26 mouse cellular contexts compared by ENCODE assay signal in genomic region chr14:62171256-62172047, GRCm38 (mm10).
DNase-seq lines count a peak whose midpoint lies in the region; ATAC-seq and TF ChIP-seq lines count a peak whose summit lies in the region.
"Had no signal": no experiment of that assay in that cellular context is flagged by ENCODE, and none has a peak within 500 bp of the region (broad histone marks: within the 10 kb centered on the region; RNA-seq: fewer than 3 reads in every experiment).

No protein-coding gene starts in this region.

- no peaks in the 10 kb centered on the region for H3K9me3 ChIP-seq in kidney, postnatal 0 days (replicated peaks; ENCODE audit: low read length)
- H3K9me3 ChIP-seq in midbrain, embryonic 14.5 days (ENCODE audit: control insufficient read depth, low read length), result no peaks in the 10 kb centered on the region
- H3K9me3 ChIP-seq in midbrain, embryonic 11.5 days (ENCODE audit: control insufficient read depth, low read length), result no peaks in the 10 kb centered on the region
- H3K9me3 ChIP-seq in limb, embryonic 14.5 days (ENCODE audit: control insufficient read depth, low read length), result no peaks in the 10 kb centered on the region
- H3K9me3 ChIP-seq: heart, embryonic 10.5 days; heart, embryonic 15.5 days; hindbrain, embryonic 12.5 days; midbrain, embryonic 10.5 days; neural tube, embryonic 13.5 days had no signal

- TF ChIP-seq CTCF in kidney, postnatal 0 days (IDR thresholded peaks at IDR 0.05; ENCODE audit: low read depth), result no peak

- no peak overlapping the region for H3K27ac ChIP-seq in kidney, postnatal 0 days
- H3K27ac ChIP-seq in midbrain, embryonic 14.5 days (replicated peaks; ENCODE audit: low read depth, low read length), result no peak overlapping the region
- no peak overlapping the region for H3K27ac ChIP-seq in midbrain, embryonic 11.5 days (ENCODE audit: low read depth, low read length)
- H3K27ac ChIP-seq in limb, embryonic 14.5 days (replicated peaks; ENCODE audit: low read depth, low read length), result peak overlapping the region; percentile 63
- H3K27ac ChIP-seq: heart, embryonic 10.5 days; hindbrain, embryonic 12.5 days; liver, embryonic 14.5 days; midbrain, embryonic 10.5 days; neural tube, embryonic 13.5 days had no signal

- WGBS in kidney, postnatal 0 days, result 56% methylated on average over 15 of the region's 15 CpGs
- 80% methylated on average over 15 of the region's 15 CpGs for WGBS in midbrain, embryonic 14.5 days
- 78% methylated on average over 15 of the region's 15 CpGs for WGBS in midbrain, embryonic 11.5 days
- 60% methylated on average over 15 of the region's 15 CpGs for WGBS in limb, embryonic 14.5 days

- H3K36me3 ChIP-seq in kidney, postnatal 0 days (ENCODE audit: insufficient read depth, low read length), result no peaks in the 10 kb centered on the region
- H3K36me3 ChIP-seq in midbrain, embryonic 14.5 days (ENCODE audit: control insufficient read depth, insufficient read depth, low read length), result no peaks in the 10 kb centered on the region
- H3K36me3 ChIP-seq in midbrain, embryonic 11.5 days (ENCODE audit: control insufficient read depth, insufficient read depth, low read length), result no peaks in the 10 kb centered on the region
- H3K36me3 ChIP-seq in limb, embryonic 14.5 days (ENCODE audit: control insufficient read depth, insufficient read depth, low read length), result no peaks in the 10 kb centered on the region
- H3K36me3 ChIP-seq: heart, embryonic 10.5 days; heart, embryonic 15.5 days; hindbrain, embryonic 12.5 days; midbrain, embryonic 10.5 days; neural tube, embryonic 13.5 days had no signal

- no peak overlapping the region for H3K4me3 ChIP-seq in kidney, postnatal 0 days (replicated peaks; ENCODE audit: low read depth, low read length)
- H3K4me3 ChIP-seq in midbrain, embryonic 14.5 days (replicated peaks; ENCODE audit: low read depth, low read length), result no peak overlapping the region
- no peak overlapping the region for H3K4me3 ChIP-seq in midbrain, embryonic 11.5 days (ENCODE audit: low read depth, low read length)
- H3K4me3 ChIP-seq in limb, embryonic 14.5 days (replicated peaks; ENCODE audit: low read length), result no peak overlapping the region
- H3K4me3 ChIP-seq: heart, embryonic 10.5 days; heart, embryonic 15.5 days; hindbrain, embryonic 12.5 days; midbrain, embryonic 10.5 days; myocyte; neural tube, embryonic 13.5 days had no signal

- H3K4me1 ChIP-seq in kidney, postnatal 0 days (replicated peaks; ENCODE audit: insufficient read depth, low read length), result no peaks in the 10 kb centered on the region; the same call in 1 of the 2 replicates
- peaks cover 21% of the 10 kb centered on the region for H3K4me1 ChIP-seq in midbrain, embryonic 14.5 days (ENCODE audit: control insufficient read depth, insufficient read depth, low read length)
- H3K4me1 ChIP-seq in midbrain, embryonic 11.5 days (ENCODE audit: control insufficient read depth, insufficient read depth, low read length), result peaks cover 3% of the 10 kb centered on the region; the same call in 1 of the 2 replicates
- H3K4me1 ChIP-seq in limb, embryonic 14.5 days (ENCODE audit: control insufficient read depth, insufficient read depth, low read length), result peaks cover 37% of the 10 kb centered on the region

- no peak for DNase-seq in frontal cortex, postnatal 10 days (ENCODE audit: low spot score in 2 of 2)
- peak; percentile 18 for DNase-seq in kidney, postnatal 0 days (ENCODE audit: low spot score)
- DNase-seq in kidney, adult 18-20 months, result no peak
- DNase-seq in midbrain, embryonic 14.5 days, result peak; percentile 32
- no peak for DNase-seq in midbrain, embryonic 11.5 days (ENCODE audit: low spot score, missing footprints)
- DNase-seq in limb, embryonic 14.5 days (ENCODE audit: low spot score), result peak; percentile 41
- no peak for DNase-seq in thymus, postnatal 36 days
- DNase-seq: adrenal gland, adult 2 months; adrenal gland, postnatal 36 days; cerebellum, adult 2 months; cerebellum, postnatal 14 days; gastrocnemius, postnatal 25 days; heart, adult 11 months; layer of hippocampus, adult 9-11 months; liver; lung, adult 2 months had no signal

- H3K4me2 ChIP-seq in kidney, postnatal 0 days (ENCODE audit: low read length), result peak overlapping the region; percentile 31
- H3K4me2 ChIP-seq in midbrain, embryonic 14.5 days (ENCODE audit: low read length), result no peak overlapping the region
- H3K4me2 ChIP-seq in midbrain, embryonic 11.5 days, result no peak overlapping the region
- H3K4me2 ChIP-seq in limb, embryonic 14.5 days (replicated peaks; ENCODE audit: low read depth, low read length, severe bottlenecking), result peak overlapping the region; percentile 5; the same call in 1 of the 2 replicates
- H3K4me2 ChIP-seq: heart, embryonic 15.5 days; hindbrain, embryonic 12.5 days; neural tube, embryonic 13.5 days had no signal

- H3K27me3 ChIP-seq in kidney, postnatal 0 days (ENCODE audit: insufficient read depth, low read length), result no peaks in the 10 kb centered on the region
- H3K27me3 ChIP-seq in midbrain, embryonic 14.5 days (ENCODE audit: control insufficient read depth, insufficient read depth, low read length), result no peaks in the 10 kb centered on the region
- no peaks in the 10 kb centered on the region for H3K27me3 ChIP-seq in midbrain, embryonic 11.5 days (ENCODE audit: control insufficient read depth, insufficient read depth, low read length)
- H3K27me3 ChIP-seq in limb, embryonic 14.5 days (ENCODE audit: control insufficient read depth, insufficient read depth, low read length), result no peaks in the 10 kb centered on the region
- H3K27me3 ChIP-seq: heart, embryonic 15.5 days; hindbrain, embryonic 12.5 days; neural tube, embryonic 13.5 days had no signal

- 0 out of 2 replicates have a peak, but pooled peaks have one; percentile 18 for ATAC-seq in frontal cortex, adult (ENCODE audit: low TSS enrichment)
- no peak for ATAC-seq in kidney, postnatal 0 days (replicated peaks; ENCODE audit: low FRiP score, low read depth)
- no peak for ATAC-seq in midbrain, embryonic 14.5 days (ENCODE audit: low FRiP score, low TSS enrichment)
- no peak for ATAC-seq in midbrain, embryonic 11.5 days (ENCODE audit: low FRiP score)
- ATAC-seq in limb, embryonic 14.5 days (ENCODE audit: low FRiP score, low read depth), result 0 out of 2 replicates have a peak, but pooled peaks have one; percentile 58
- ATAC-seq: activated CD4-positive, CD25-positive, alpha-beta regulatory T cell, adult 4 months; intestine, embryonic 16.5 days had no signal

- no peak for TF ChIP-seq POLR2A in limb, embryonic 14.5 days (IDR thresholded peaks at IDR 0.05; ENCODE audit: borderline replicate concordance, extremely low read depth, insufficient read depth, insufficient read length)

- no peak overlapping the region for H3K9ac ChIP-seq in kidney, postnatal 0 days (ENCODE audit: low read depth, low read length)
- H3K9ac ChIP-seq in midbrain, embryonic 14.5 days (replicated peaks; ENCODE audit: low read length), result no peak overlapping the region
- H3K9ac ChIP-seq in midbrain, embryonic 11.5 days (ENCODE audit: low read length), result no peak overlapping the region
- no peak overlapping the region for H3K9ac ChIP-seq in limb, embryonic 14.5 days (ENCODE audit: low read depth, low read length, severe bottlenecking)
- H3K9ac ChIP-seq: heart, embryonic 15.5 days; hindbrain, embryonic 12.5 days; liver, embryonic 14.5 days; neural tube, embryonic 13.5 days had no signal

Comparison
In these comparisons a context has a peak if more than half of its experiments do, and no peak if none do; other contexts are left out.
1. DNase-seq: peak in kidney, postnatal 0 days (single experiment), midbrain, embryonic 14.5 days (single experiment) and limb, embryonic 14.5 days (single experiment); none in frontal cortex, postnatal 10 days (0 of 2), kidney, adult 18-20 months (single experiment), midbrain, embryonic 11.5 days (single experiment) and thymus, postnatal 36 days (0 of 2).
2. ATAC-seq: peak in frontal cortex, adult (single experiment) and limb, embryonic 14.5 days (single experiment); none in kidney, postnatal 0 days (single experiment), midbrain, embryonic 14.5 days (single experiment) and midbrain, embryonic 11.5 days (single experiment).
3. H3K4me2 ChIP-seq: peak in kidney, postnatal 0 days (single experiment) and limb, embryonic 14.5 days (single experiment); none in midbrain, embryonic 14.5 days (single experiment) and midbrain, embryonic 11.5 days (single experiment).